ENCODE assay signal across 10 mouse cellular contexts in the genomic region with DNA sequence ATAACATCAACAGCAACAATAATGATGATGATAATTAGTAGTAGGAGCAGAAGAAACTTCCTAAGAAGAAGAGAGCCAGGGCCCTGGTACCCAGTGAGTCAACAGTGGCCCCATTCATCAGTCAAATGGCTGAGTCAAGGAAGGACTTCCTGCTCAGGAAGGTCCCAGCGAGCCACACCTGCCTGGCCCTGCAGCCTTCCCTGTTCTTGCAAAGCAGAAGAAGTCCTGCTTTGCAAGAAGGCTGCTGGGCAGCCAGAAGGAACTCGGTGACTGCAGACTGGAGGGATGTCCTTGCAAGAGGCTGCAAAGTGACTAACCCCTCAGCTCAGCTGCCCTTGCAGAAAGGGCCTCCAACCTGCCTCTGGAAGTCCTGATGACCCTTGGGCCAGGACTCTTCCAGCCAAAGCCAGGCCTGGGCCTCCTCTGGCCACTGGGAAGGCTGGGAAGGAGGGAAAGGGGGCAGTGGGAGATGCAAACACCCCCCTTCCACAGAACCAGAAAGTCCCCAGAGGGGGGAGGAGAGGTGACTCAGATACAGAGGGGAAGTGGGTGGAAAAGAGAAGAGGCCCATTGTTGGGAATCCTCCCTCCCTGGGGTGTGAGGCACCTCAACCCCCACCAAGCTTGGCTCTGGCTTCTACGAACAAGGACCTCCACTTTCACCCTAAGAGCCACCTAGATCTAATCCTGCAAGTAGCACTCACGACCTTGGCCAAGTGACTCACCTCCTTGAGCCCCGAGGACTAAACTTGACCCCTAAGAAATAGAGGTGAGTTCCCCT. TPM values are rescaled to one million over a fixed set of nuclear protein-coding genes. Genes with fewer than 3 reads are reported as not detected.
DNase-seq lines count a peak whose midpoint lies in the region; ATAC-seq and TF ChIP-seq lines count a peak whose summit lies in the region.
"Had no signal": no experiment of that assay in that cellular context is flagged by ENCODE, and none has a peak within 500 bp of the region (broad histone marks: within the 10 kb centered on the region; RNA-seq: fewer than 3 reads in every experiment).

No protein-coding gene starts in this region.

- H3K9me3 ChIP-seq in limb, embryonic 15.5 days = no peaks in the 10 kb centered on the region

- 0 out of 2 replicates have a peak, but pooled peaks cover 10% of the 10 kb centered on the region for H3K4me1 ChIP-seq in kidney, adult 2 months (ENCODE audit: control insufficient read depth, insufficient read depth, low read length)
- peaks cover 76% of the 10 kb centered on the region for H3K4me1 ChIP-seq in limb, embryonic 15.5 days

- H3K27ac ChIP-seq in kidney, adult 2 months (ENCODE audit: insufficient read depth, low read depth, low read length) = no peak overlapping the region
- peak overlapping the region; percentile 54 for H3K27ac ChIP-seq in limb, embryonic 15.5 days

- TF ChIP-seq CTCF in kidney, adult 2 months (conservative IDR thresholded peaks at IDR 0.05; ENCODE audit: insufficient read depth, insufficient read length, low read depth, low read length) = no peak

- WGBS in kidney, adult 2 months = 65% methylated on average over 5 of the region's 5 CpGs
- 63% methylated on average over 5 of the region's 5 CpGs for WGBS in limb, embryonic 15.5 days

- H3K9ac ChIP-seq in limb, embryonic 15.5 days = 0 out of 2 replicates have a peak overlapping the region, but pooled peaks have one; percentile 4

- ATAC-seq in limb, embryonic 15.5 days (ENCODE audit: insufficient number of reproducible peaks, low FRiP score, low TSS enrichment, low read depth) = no peak

- H3K4me2 ChIP-seq in limb, embryonic 15.5 days = no peak overlapping the region

- TF ChIP-seq POLR2A in kidney, adult 2 months (IDR thresholded peaks at IDR 0.05; ENCODE audit: low read depth, low read length) = no peak

- no peaks in the 10 kb centered on the region for H3K27me3 ChIP-seq in kidney, adult 2 months (replicated peaks; ENCODE audit: control insufficient read depth, insufficient read depth, low read length)
- no peaks in the 10 kb centered on the region for H3K27me3 ChIP-seq in limb, embryonic 15.5 days

- no peak overlapping the region for H3K4me3 ChIP-seq in kidney, adult 2 months (ENCODE audit: insufficient read depth, low read depth, low read length)
- H3K4me3 ChIP-seq in limb, embryonic 15.5 days = no peak overlapping the region

- peak; percentile 33 to 37 for DNase-seq in adrenal gland, postnatal 36 days
- DNase-seq in adrenal gland, adult 8-10 months = no peak
- peak; percentile 9 for DNase-seq in kidney, adult 2 months
- no peak for DNase-seq in kidney, adult 8-10 months
- peak; percentile 13 for DNase-seq in 3T3-L1 (ENCODE audit: low read depth, low spot score)
- DNase-seq in right cerebral cortex, postnatal 25 days = no peak
- DNase-seq in urinary bladder, postnatal 10 days (ENCODE audit: low spot score) = no peak

- H3K36me3 ChIP-seq in kidney, adult 2 months (ENCODE audit: control insufficient read depth, insufficient read depth, low read length) = no peaks in the 10 kb centered on the region
- no peaks in the 10 kb centered on the region for H3K36me3 ChIP-seq in limb, embryonic 15.5 days

RNA-seq across cellular contexts. Expression of a gene that starts 5.1 kb away (rescaled TPM):
- 10 to 100 TPM; 23.1 to 29.1 TPM for total RNA-seq in adrenal gland, postnatal 36 days (2021)
- total RNA-seq in adrenal gland, adult 8-10 months (2022) = 10 to 100 TPM; 32.2 to 38.0 (median 35.7) TPM
- polyA plus RNA-seq in kidney, adult 2 months (2012; rRNA removed) = 36.3 and 41.0 TPM in 2 replicates
- polyA plus RNA-seq in limb, embryonic 15.5 days (2015; fragmentation: Nextera tagmentation; extraction: Ambion mirVana) = 76.0 and 86.0 TPM in 2 replicates

RNA-seq across cellular contexts. Expression of a gene that starts 23.5 kb away (rescaled TPM):
- not detected for total RNA-seq in adrenal gland, postnatal 36 days (2021)
- not detected for total RNA-seq in adrenal gland, adult 8-10 months (2022)
- 0.10 TPM in 1 of 2 replicates, not detected in the other for polyA plus RNA-seq in kidney, adult 2 months (2012; rRNA removed)
- not detected in 2 replicates for polyA plus RNA-seq in limb, embryonic 15.5 days (2015; fragmentation: Nextera tagmentation; extraction: Ambion mirVana)
- total RNA-seq: layer of hippocampus, postnatal 14 days; megakaryocyte progenitor cell, adult 5-6 weeks had no signal

RNA-seq across cellular contexts. Expression of a gene that starts 43.7 kb away (rescaled TPM):
- not detected for total RNA-seq in adrenal gland, postnatal 36 days (2021)
- total RNA-seq in adrenal gland, adult 8-10 months (2022) = not detected
- 0.52 TPM in 1 of 2 replicates, not detected in the other for polyA plus RNA-seq in kidney, adult 2 months (2012; rRNA removed)
- polyA plus RNA-seq in limb, embryonic 15.5 days (2015; fragmentation: Nextera tagmentation; extraction: Ambion mirVana) = 0.20 TPM in 1 of 2 replicates, not detected in the other
- total RNA-seq: layer of hippocampus, postnatal 14 days; megakaryocyte progenitor cell, adult 5-6 weeks had no signal

Comparison
In these comparisons a context has a peak if more than half of its experiments do, and no peak if none do; other contexts are left out.
1. DNase-seq: peak in adrenal gland, postnatal 36 days (2 of 2), kidney, adult 2 months (single experiment) and 3T3-L1 (single experiment); none in adrenal gland, adult 8-10 months (single experiment), kidney, adult 8-10 months (0 of 2), right cerebral cortex, postnatal 25 days (single experiment) and urinary bladder, postnatal 10 days (single experiment).